Mouse (Mus musculus): ENCODE results near the gene Pygm. TPM values are rescaled to one million over a fixed set of nuclear protein-coding genes. Genes with fewer than 3 reads are reported as not detected.

The Pygm gene
- 9.3 and 10.1 TPM in 2 replicates for polyA plus RNA-seq (2014; fragmentation: Nextera tagmentation; extraction: Ambion mirVana)

GRCm38 (mm10) chr19:6384128-6384527 lies at the start of gene Pygm:
Gene Pygm, plus strand, starts transcription at chr19:6384399.
- peak within 1 kb of the TSS; percentile 45 for H3K27ac ChIP-seq (ENCODE audit: low read length)
- peak within 1 kb of the TSS; percentile 22 for H3K4me2 ChIP-seq (replicated peaks; ENCODE audit: low read depth, low read length)
- 17% methylated on average over 7 of the region's 7 CpGs for WGBS
- no peaks in the 10 kb centered on the region for H3K27me3 ChIP-seq (ENCODE audit: control insufficient read depth, insufficient read depth, low read length)
- no peak within 1 kb of the TSS for H3K4me3 ChIP-seq (ENCODE audit: low read depth, low read length)
- peaks cover 23% of the 10 kb centered on the region for H3K4me1 ChIP-seq (ENCODE audit: control insufficient read depth, insufficient read depth, low read length)
- H3K36me3 ChIP-seq (ENCODE audit: control insufficient read depth, insufficient read depth, low read length): no peaks in the 10 kb centered on the region
- ATAC-seq (ENCODE audit: insufficient number of reproducible peaks, insufficient read depth, low FRiP score, low read depth): peak; percentile 74
- no peak within 1 kb of the TSS for H3K9ac ChIP-seq (replicated peaks; ENCODE audit: low read depth, low read length)
- no peaks in the 10 kb centered on the region for H3K9me3 ChIP-seq (ENCODE audit: control insufficient read depth, low read depth, low read length)

DNA sequence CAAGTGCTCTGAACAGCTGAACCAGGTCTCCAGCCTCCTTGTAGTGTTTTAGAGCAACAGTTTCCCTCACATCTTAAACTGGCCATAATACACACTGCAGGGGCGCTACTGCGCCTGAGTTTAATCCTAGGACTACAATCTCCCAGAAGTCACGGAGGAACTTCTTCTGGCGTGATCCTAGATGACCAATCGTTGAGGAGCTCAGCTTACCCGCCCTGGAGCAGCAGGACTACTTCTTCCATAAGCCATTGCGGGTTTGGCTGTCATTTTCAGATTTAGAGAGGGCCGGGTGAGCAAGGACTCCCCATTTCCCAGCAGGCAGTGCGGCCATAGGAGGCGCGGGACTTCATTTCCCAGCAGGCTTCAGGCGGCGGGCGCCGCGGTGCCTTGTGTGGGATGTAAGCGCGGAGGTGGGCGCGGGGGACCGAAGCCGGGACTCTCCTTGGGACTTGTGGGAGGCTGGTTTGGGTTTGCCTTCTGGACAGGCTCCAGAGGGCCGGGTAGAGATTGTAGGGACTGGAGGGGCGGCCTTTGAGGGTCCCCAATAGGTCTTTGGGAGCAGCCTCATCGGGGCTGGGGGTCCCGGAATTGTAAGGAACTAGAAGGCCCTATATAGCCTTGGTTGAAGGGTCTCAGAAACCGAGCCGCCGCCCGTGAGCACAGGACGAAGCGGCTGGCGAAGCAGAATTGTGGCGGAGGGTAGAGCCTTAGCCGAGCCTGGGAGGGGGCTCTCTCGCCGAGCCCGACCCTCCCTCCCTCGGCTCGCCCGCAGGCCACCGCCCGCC lies 49.3 kb upstream of the Pygm start, which contains the start of gene Men1:
Gene Men1, plus strand, starts transcription at position 307 of the 785 bp plus-strand sequence.
- Histone ChIP-seq H3K4me2 (replicated peaks; ENCODE audit: low read depth, low read length) (peak within 1 kb of the TSS; percentile 82), H3K27ac (ENCODE audit: low read length) (peak within 1 kb of the TSS; percentile 83), H3K4me3 (ENCODE audit: low read depth, low read length) (peak within 1 kb of the TSS; percentile 80), H3K4me1 (ENCODE audit: control insufficient read depth, insufficient read depth, low read length) (peaks cover 20% of the 10 kb centered on the region), H3K9me3 (ENCODE audit: control insufficient read depth, low read depth, low read length) (no peaks in the 10 kb centered on the region), H3K27me3 (ENCODE audit: control insufficient read depth, insufficient read depth, low read length) (no peaks in the 10 kb centered on the region), H3K9ac (replicated peaks; ENCODE audit: low read depth, low read length) (peak within 1 kb of the TSS; percentile 77), H3K36me3 (ENCODE audit: control insufficient read depth, insufficient read depth, low read length) (peaks cover 26% of the 10 kb centered on the region)
- WGBS: under 1% methylated on average over 43 of the region's 43 CpGs
- peak; percentile 93 for ATAC-seq (ENCODE audit: insufficient number of reproducible peaks, insufficient read depth, low FRiP score, low read depth)

- Histone ChIP-seq H3K36me3 (ENCODE audit: control insufficient read depth, insufficient read depth, low read length) (peaks cover 31% of the 10 kb centered on the region), H3K4me2 (replicated peaks; ENCODE audit: low read depth, low read length) (peak overlapping the region; percentile 82), H3K27ac (ENCODE audit: low read length) (peak overlapping the region; percentile 75), H3K9ac (replicated peaks; ENCODE audit: low read depth, low read length) (peak overlapping the region; percentile 77), H3K9me3 (ENCODE audit: control insufficient read depth, low read depth, low read length) (no peaks in the 10 kb centered on the region), H3K4me1 (ENCODE audit: control insufficient read depth, insufficient read depth, low read length) (peaks cover 23% of the 10 kb centered on the region), H3K27me3 (ENCODE audit: control insufficient read depth, insufficient read depth, low read length) (no peaks in the 10 kb centered on the region), H3K4me3 (ENCODE audit: low read depth, low read length) (peak overlapping the region; percentile 80)
- WGBS: 0% methylated on average over 25 of the region's 25 CpGs
- ATAC-seq (ENCODE audit: insufficient number of reproducible peaks, insufficient read depth, low FRiP score, low read depth): no peak
These were observed 48.8 kb upstream of the Pygm start for GRCm38 (mm10) chr19:6335458-6335827.

DNA sequence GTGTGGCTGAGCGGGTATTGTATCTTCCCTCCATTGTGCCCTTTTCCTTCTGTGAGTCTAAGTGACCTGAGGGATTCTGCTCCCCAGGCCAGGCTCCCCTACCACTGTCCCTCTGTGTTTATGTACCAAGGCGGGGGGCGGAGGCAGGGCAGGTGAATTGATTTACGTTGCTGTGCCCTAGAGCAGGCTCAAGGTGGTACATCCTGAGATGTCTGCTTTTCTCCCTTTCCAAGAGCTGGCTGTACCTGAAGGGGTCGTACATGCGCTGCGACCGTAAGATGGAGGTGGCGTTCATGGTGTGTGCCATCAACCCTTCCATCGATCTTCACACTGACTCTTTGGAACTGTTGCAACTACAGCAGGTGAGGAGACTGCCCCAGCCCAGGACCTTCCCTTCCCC lies 47.3 kb upstream of the Pygm start:
- no peak for ATAC-seq (ENCODE audit: insufficient number of reproducible peaks, insufficient read depth, low FRiP score, low read depth)
- Histone ChIP-seq H3K36me3 (ENCODE audit: control insufficient read depth, insufficient read depth, low read length) (peaks cover 31% of the 10 kb centered on the region), H3K27me3 (ENCODE audit: control insufficient read depth, insufficient read depth, low read length) (no peaks in the 10 kb centered on the region), H3K4me1 (ENCODE audit: control insufficient read depth, insufficient read depth, low read length) (peaks cover 26% of the 10 kb centered on the region), H3K9me3 (ENCODE audit: control insufficient read depth, low read depth, low read length) (no peaks in the 10 kb centered on the region), H3K4me2 (replicated peaks; ENCODE audit: low read depth, low read length) (peak overlapping the region; percentile 82; the same call in 1 of the 2 replicates), H3K4me3 (ENCODE audit: low read depth, low read length) (no peak overlapping the region), H3K9ac (replicated peaks; ENCODE audit: low read depth, low read length) (no peak overlapping the region), H3K27ac (ENCODE audit: low read length) (no peak overlapping the region)
- WGBS: 93% methylated on average over 10 of the region's 10 CpGs

GRCm38 (mm10) chr19:6338171-6338570 lies 46.0 kb upstream of the Pygm start:
- Histone ChIP-seq H3K27me3 (ENCODE audit: control insufficient read depth, insufficient read depth, low read length) (no peaks in the 10 kb centered on the region), H3K27ac (ENCODE audit: low read length) (no peak overlapping the region), H3K9ac (replicated peaks; ENCODE audit: low read depth, low read length) (no peak overlapping the region), H3K36me3 (ENCODE audit: control insufficient read depth, insufficient read depth, low read length) (peaks cover 31% of the 10 kb centered on the region), H3K4me2 (replicated peaks; ENCODE audit: low read depth, low read length) (no peak overlapping the region), H3K9me3 (ENCODE audit: control insufficient read depth, low read depth, low read length) (no peaks in the 10 kb centered on the region), H3K4me1 (ENCODE audit: control insufficient read depth, insufficient read depth, low read length) (peaks cover 26% of the 10 kb centered on the region), H3K4me3 (ENCODE audit: low read depth, low read length) (no peak overlapping the region)
- 97% methylated on average over 7 of the region's 7 CpGs for WGBS
- no peak for ATAC-seq (ENCODE audit: insufficient number of reproducible peaks, insufficient read depth, low FRiP score, low read depth)

GRCm38 (mm10) chr19:6338716-6339115 lies 45.5 kb upstream of the Pygm start:
- 93% methylated on average over 11 of the region's 11 CpGs for WGBS
- peaks cover 31% of the 10 kb centered on the region for H3K36me3 ChIP-seq (ENCODE audit: control insufficient read depth, insufficient read depth, low read length)
- no peak overlapping the region for H3K4me3 ChIP-seq (ENCODE audit: low read depth, low read length)
- no peaks in the 10 kb centered on the region for H3K9me3 ChIP-seq (ENCODE audit: control insufficient read depth, low read depth, low read length)
- peaks cover 26% of the 10 kb centered on the region for H3K4me1 ChIP-seq (ENCODE audit: control insufficient read depth, insufficient read depth, low read length)
- H3K9ac ChIP-seq (replicated peaks; ENCODE audit: low read depth, low read length): no peak overlapping the region
- ATAC-seq (ENCODE audit: insufficient number of reproducible peaks, insufficient read depth, low FRiP score, low read depth): no peak
- H3K4me2 ChIP-seq (replicated peaks; ENCODE audit: low read depth, low read length): no peak overlapping the region
- H3K27ac ChIP-seq (ENCODE audit: low read length): no peak overlapping the region
- H3K27me3 ChIP-seq (ENCODE audit: control insufficient read depth, insufficient read depth, low read length): no peaks in the 10 kb centered on the region

DNA sequence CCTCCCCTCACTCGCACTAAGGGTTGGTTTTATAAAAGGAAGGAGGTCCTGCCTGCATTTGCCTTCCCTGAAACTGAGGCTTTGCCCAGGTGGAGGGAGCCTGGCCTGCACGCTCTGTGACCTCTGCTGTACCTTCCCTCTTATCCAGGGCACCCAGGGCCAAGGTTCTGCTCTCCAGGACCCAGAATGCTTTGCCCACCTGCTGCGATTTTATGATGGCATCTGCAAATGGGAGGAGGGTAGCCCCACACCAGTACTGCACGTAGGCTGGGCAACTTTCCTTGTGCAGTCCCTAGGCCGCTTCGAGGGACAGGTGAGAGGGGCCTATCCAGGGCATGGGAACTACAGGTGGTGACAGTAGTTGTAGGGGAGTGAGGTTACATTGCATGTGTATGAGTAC lies 45.0 kb upstream of the Pygm start:
- peaks cover 24% of the 10 kb centered on the region for H3K4me1 ChIP-seq (ENCODE audit: control insufficient read depth, insufficient read depth, low read length)
- 92% methylated on average over 6 of the region's 6 CpGs for WGBS
- no peak for ATAC-seq (ENCODE audit: insufficient number of reproducible peaks, insufficient read depth, low FRiP score, low read depth)

DNA sequence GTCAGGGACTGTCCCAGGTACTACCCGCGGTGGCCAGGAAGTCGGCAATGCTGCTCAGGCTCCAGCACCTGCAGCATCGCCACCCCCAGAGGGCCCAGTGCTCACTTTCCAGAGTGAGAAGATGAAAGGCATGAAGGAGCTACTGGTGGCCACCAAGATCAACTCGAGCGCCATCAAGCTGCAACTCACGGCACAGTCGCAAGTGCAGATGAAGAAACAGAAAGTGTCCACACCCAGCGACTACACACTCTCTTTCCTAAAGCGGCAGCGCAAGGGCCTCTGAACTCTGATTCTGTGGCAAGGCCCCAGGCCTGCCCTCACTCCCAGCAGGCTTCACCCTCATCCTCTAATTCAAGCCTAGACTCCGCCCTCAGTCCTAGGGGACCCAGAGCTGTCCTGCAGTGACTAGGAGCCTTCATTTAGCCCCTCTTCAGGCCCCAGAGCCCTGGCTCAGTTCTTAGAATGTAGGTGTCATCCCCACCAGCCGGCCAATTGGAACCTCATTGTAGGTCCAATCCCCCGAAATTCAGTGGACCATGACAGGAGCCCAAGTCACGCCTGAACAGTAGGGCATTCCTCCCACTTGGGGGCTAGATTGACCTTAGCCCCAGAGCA lies 44.2 kb upstream of the Pygm start:
- ATAC-seq (ENCODE audit: insufficient number of reproducible peaks, insufficient read depth, low FRiP score, low read depth): no peak
- Histone ChIP-seq H3K9ac (replicated peaks; ENCODE audit: low read depth, low read length) (no peak overlapping the region), H3K4me2 (replicated peaks; ENCODE audit: low read depth, low read length) (peak overlapping the region; percentile 78; the same call in 1 of the 2 replicates), H3K36me3 (ENCODE audit: control insufficient read depth, insufficient read depth, low read length) (peaks cover 31% of the 10 kb centered on the region), H3K4me3 (ENCODE audit: low read depth, low read length) (no peak overlapping the region), H3K27me3 (ENCODE audit: control insufficient read depth, insufficient read depth, low read length) (no peaks in the 10 kb centered on the region), H3K4me1 (ENCODE audit: control insufficient read depth, insufficient read depth, low read length) (peaks cover 22% of the 10 kb centered on the region), H3K27ac (ENCODE audit: low read length) (no peak overlapping the region; the same call in 1 of the 2 replicates), H3K9me3 (ENCODE audit: control insufficient read depth, low read depth, low read length) (no peaks in the 10 kb centered on the region)
- WGBS: 70% methylated on average over 15 of the region's 15 CpGs

More for the DNA sequence above, 45.0 kb upstream of the Pygm start:
- H3K4me2 ChIP-seq (replicated peaks; ENCODE audit: low read depth, low read length): no peak overlapping the region
- H3K9me3 ChIP-seq (ENCODE audit: control insufficient read depth, low read depth, low read length): no peaks in the 10 kb centered on the region
- H3K27ac ChIP-seq (ENCODE audit: low read length): no peak overlapping the region
- peaks cover 31% of the 10 kb centered on the region for H3K36me3 ChIP-seq (ENCODE audit: control insufficient read depth, insufficient read depth, low read length)
- H3K9ac ChIP-seq (replicated peaks; ENCODE audit: low read depth, low read length): no peak overlapping the region
- no peaks in the 10 kb centered on the region for H3K27me3 ChIP-seq (ENCODE audit: control insufficient read depth, insufficient read depth, low read length)
- no peak overlapping the region for H3K4me3 ChIP-seq (ENCODE audit: low read depth, low read length)

Data from stomach, embryonic 14.5 days (tissue).